Mouse (Mus musculus): Measurements from ENCODE around the gene Sgce.

- TF ChIP-seq POLR2A (IDR thresholded peaks at IDR 0.05; ENCODE audit: insufficient read length, low read depth) (no peak), TCF12 (IDR thresholded peaks at IDR 0.05; ENCODE audit: insufficient read depth, poor library complexity, severe bottlenecking) (no peak), MYOG (IDR thresholded peaks at IDR 0.05; ENCODE audit: control insufficient read depth in 1 of 3, insufficient read depth in 1 of 3, insufficient read length in 2 of 3, low read depth in 2 of 3) (no peak), TCF3 (IDR thresholded peaks at IDR 0.05; ENCODE audit: insufficient read length, low read depth) (no peak), MAX (IDR thresholded peaks at IDR 0.05; ENCODE audit: low read depth) (no peak), CEBPB (IDR thresholded peaks at IDR 0.05; ENCODE audit: insufficient read depth, poor library complexity, severe bottlenecking) (no peak), USF1 (IDR thresholded peaks at IDR 0.05; ENCODE audit: low read depth) (no peak), REST (IDR thresholded peaks at IDR 0.05; ENCODE audit: insufficient read depth, insufficient read length) (no peak), SRF (IDR thresholded peaks at IDR 0.05; ENCODE audit: control insufficient read depth, insufficient read length, low read depth) (no peak), E2F4 (IDR thresholded peaks at IDR 0.05; ENCODE audit: insufficient read depth) (no peak), POLR2AphosphoS2 (IDR thresholded peaks at IDR 0.05; ENCODE audit: insufficient read length, low read depth) (no peak), MYOD1 (IDR thresholded peaks at IDR 0.05; ENCODE audit: control insufficient read depth in 1 of 3, insufficient read length in 2 of 3, low read depth in 2 of 3) (no peak)
Measured at GRCm38 (mm10) chr6:4693544-4693943, 53.5 kb downstream of the Sgce start.
